Mouse (Mus musculus): ENCODE measurements around the gene Tdgf1. TPM values are rescaled to one million over a fixed set of nuclear protein-coding genes. Genes with fewer than 3 reads are reported as not detected.

Tdgf1 gene
- polyA plus RNA-seq, 1 experiment from 2014 or later = 0.63 TPM

GRCm38 (mm10) chr9:110937506-110938490 is 8.2 kb downstream of the Tdgf1 start:
- no peak overlapping the region for H3K4me3 ChIP-seq (ENCODE audit: low read depth, low read length)
- no peak for DNase-seq (ENCODE audit: low spot score)
- H3K27me3 ChIP-seq (replicated peaks; ENCODE audit: control insufficient read depth, insufficient read depth, low read length) = no peaks in the 10 kb centered on the region
- no peak overlapping the region for H3K9ac ChIP-seq (ENCODE audit: low read depth, low read length)
- H3K27ac ChIP-seq (replicated peaks; ENCODE audit: low read depth, low read length) = no peak overlapping the region
- H3K4me2 ChIP-seq (ENCODE audit: low read depth, low read length) = no peak overlapping the region
- no peak for ATAC-seq (ENCODE audit: low read depth)
- H3K4me1 ChIP-seq (ENCODE audit: control insufficient read depth, insufficient read depth, low read length) = no peaks in the 10 kb centered on the region
- no peaks in the 10 kb centered on the region for H3K9me3 ChIP-seq (ENCODE audit: control insufficient read depth, low read length)
- 62% methylated on average over 12 of the region's 12 CpGs for WGBS
- no peaks in the 10 kb centered on the region for H3K36me3 ChIP-seq (ENCODE audit: control insufficient read depth, insufficient read depth, low read length)

- Histone ChIP-seq H3K4me1 (ENCODE audit: control insufficient read depth, insufficient read depth, low read length) (no peaks in the 10 kb centered on the region), H3K9me3 (ENCODE audit: control insufficient read depth, low read length) (no peaks in the 10 kb centered on the region), H3K9ac (ENCODE audit: low read depth, low read length) (no peak overlapping the region), H3K27ac (replicated peaks; ENCODE audit: low read depth, low read length) (no peak overlapping the region), H3K4me2 (ENCODE audit: low read depth, low read length) (no peak overlapping the region), H3K4me3 (ENCODE audit: low read depth, low read length) (no peak overlapping the region), H3K36me3 (ENCODE audit: control insufficient read depth, insufficient read depth, low read length) (no peaks in the 10 kb centered on the region), H3K27me3 (replicated peaks; ENCODE audit: control insufficient read depth, insufficient read depth, low read length) (no peaks in the 10 kb centered on the region)
- WGBS = 84% methylated on average over 7 of the region's 7 CpGs
- no peak for ATAC-seq (ENCODE audit: low read depth)
- no peak for DNase-seq (ENCODE audit: low spot score)
These were observed 10.0 kb downstream of the Tdgf1 start for GRCm38 (mm10) chr9:110935941-110936340.

GRCm38 (mm10) chr9:110933850-110934437 is 12.0 kb downstream of the Tdgf1 start:
- 82% methylated on average over 12 of the region's 12 CpGs for WGBS
- H3K9me3 ChIP-seq (ENCODE audit: control insufficient read depth, low read length) = no peaks in the 10 kb centered on the region

GRCm38 (mm10) chr9:110931573-110931972 is 14.4 kb downstream of the Tdgf1 start:
- ATAC-seq (ENCODE audit: low read depth) = no peak
- Histone ChIP-seq H3K4me3 (ENCODE audit: low read depth, low read length) (no peak overlapping the region), H3K27me3 (replicated peaks; ENCODE audit: control insufficient read depth, insufficient read depth, low read length) (no peaks in the 10 kb centered on the region), H3K36me3 (ENCODE audit: control insufficient read depth, insufficient read depth, low read length) (no peaks in the 10 kb centered on the region), H3K4me1 (ENCODE audit: control insufficient read depth, insufficient read depth, low read length) (no peaks in the 10 kb centered on the region), H3K9ac (ENCODE audit: low read depth, low read length) (no peak overlapping the region), H3K27ac (replicated peaks; ENCODE audit: low read depth, low read length) (no peak overlapping the region), H3K9me3 (ENCODE audit: control insufficient read depth, low read length) (no peaks in the 10 kb centered on the region), H3K4me2 (ENCODE audit: low read depth, low read length) (no peak overlapping the region)
- 66% methylated on average over 6 of the region's 6 CpGs for WGBS
- no peak for DNase-seq (ENCODE audit: low spot score)

More at GRCm38 (mm10) chr9:110933850-110934437, 12.0 kb downstream of the Tdgf1 start:
- ATAC-seq (ENCODE audit: low read depth) (no peak), DNase-seq (ENCODE audit: low spot score) (no peak)
- Histone ChIP-seq H3K9ac (ENCODE audit: low read depth, low read length) (no peak overlapping the region), H3K4me1 (ENCODE audit: control insufficient read depth, insufficient read depth, low read length) (no peaks in the 10 kb centered on the region), H3K27me3 (replicated peaks; ENCODE audit: control insufficient read depth, insufficient read depth, low read length) (no peaks in the 10 kb centered on the region), H3K4me2 (ENCODE audit: low read depth, low read length) (no peak overlapping the region), H3K27ac (replicated peaks; ENCODE audit: low read depth, low read length) (no peak overlapping the region), H3K4me3 (ENCODE audit: low read depth, low read length) (no peak overlapping the region), H3K36me3 (ENCODE audit: control insufficient read depth, insufficient read depth, low read length) (no peaks in the 10 kb centered on the region)

GRCm38 (mm10) chr9:110922759-110923158 is 23.2 kb downstream of the Tdgf1 start:
- DNase-seq (ENCODE audit: low spot score) = peak; percentile 75
- Histone ChIP-seq H3K9ac (ENCODE audit: low read depth, low read length) (no peak overlapping the region), H3K27ac (replicated peaks; ENCODE audit: low read depth, low read length) (no peak overlapping the region), H3K9me3 (ENCODE audit: control insufficient read depth, low read length) (no peaks in the 10 kb centered on the region), H3K4me2 (ENCODE audit: low read depth, low read length) (no peak overlapping the region), H3K4me1 (ENCODE audit: control insufficient read depth, insufficient read depth, low read length) (peaks cover 4% of the 10 kb centered on the region; the same call in 1 of the 2 replicates), H3K27me3 (replicated peaks; ENCODE audit: control insufficient read depth, insufficient read depth, low read length) (no peaks in the 10 kb centered on the region), H3K4me3 (ENCODE audit: low read depth, low read length) (no peak overlapping the region), H3K36me3 (ENCODE audit: control insufficient read depth, insufficient read depth, low read length) (no peaks in the 10 kb centered on the region)
- no peak for ATAC-seq (ENCODE audit: low read depth)
- 14% methylated on average over 7 of the region's 7 CpGs for WGBS

GRCm38 (mm10) chr9:110920665-110921419 is 25.1 kb downstream of the Tdgf1 start:
- Histone ChIP-seq H3K9ac (ENCODE audit: low read depth, low read length) (no peak overlapping the region), H3K9me3 (ENCODE audit: control insufficient read depth, low read length) (no peaks in the 10 kb centered on the region), H3K4me2 (ENCODE audit: low read depth, low read length) (peak overlapping the region; percentile 17; the same call in 1 of the 2 replicates), H3K27me3 (replicated peaks; ENCODE audit: control insufficient read depth, insufficient read depth, low read length) (no peaks in the 10 kb centered on the region), H3K36me3 (ENCODE audit: control insufficient read depth, insufficient read depth, low read length) (no peaks in the 10 kb centered on the region), H3K4me3 (ENCODE audit: low read depth, low read length) (no peak overlapping the region), H3K27ac (replicated peaks; ENCODE audit: low read depth, low read length) (peak overlapping the region; percentile 48; the same call in 1 of the 2 replicates), H3K4me1 (ENCODE audit: control insufficient read depth, insufficient read depth, low read length) (peaks cover 4% of the 10 kb centered on the region; the same call in 1 of the 2 replicates)
- ATAC-seq (ENCODE audit: low read depth) (0 out of 2 replicates have a peak, but pooled peaks have one; percentile 18), DNase-seq (ENCODE audit: low spot score) (peak; percentile 65)
- WGBS = 39% methylated on average over 15 of the region's 15 CpGs

GRCm38 (mm10) chr9:110916786-110917185 is 29.2 kb downstream of the Tdgf1 start, which contains the start of gene Fam240a:
TSS of gene Fam240a (minus strand) at chr9:110916861.
- Histone ChIP-seq H3K4me1 (ENCODE audit: control insufficient read depth, insufficient read depth, low read length) (peaks cover 4% of the 10 kb centered on the region; the same call in 1 of the 2 replicates), H3K27ac (replicated peaks; ENCODE audit: low read depth, low read length) (no peak within 1 kb of the TSS), H3K36me3 (ENCODE audit: control insufficient read depth, insufficient read depth, low read length) (no peaks in the 10 kb centered on the region), H3K9ac (ENCODE audit: low read depth, low read length) (no peak within 1 kb of the TSS), H3K27me3 (replicated peaks; ENCODE audit: control insufficient read depth, insufficient read depth, low read length) (no peaks in the 10 kb centered on the region), H3K4me2 (ENCODE audit: low read depth, low read length) (no peak within 1 kb of the TSS), H3K9me3 (ENCODE audit: control insufficient read depth, low read length) (no peaks in the 10 kb centered on the region), H3K4me3 (ENCODE audit: low read depth, low read length) (no peak within 1 kb of the TSS)
- ATAC-seq (ENCODE audit: low read depth) (no peak), DNase-seq (ENCODE audit: low spot score) (no peak)
- 82% methylated on average over 7 of the region's 7 CpGs for WGBS

- no peak overlapping the region for H3K27ac ChIP-seq (replicated peaks; ENCODE audit: low read depth, low read length)
- no peaks in the 10 kb centered on the region for H3K9me3 ChIP-seq (ENCODE audit: control insufficient read depth, low read length)
- H3K4me3 ChIP-seq (ENCODE audit: low read depth, low read length) = no peak overlapping the region
- ATAC-seq (ENCODE audit: low read depth) = no peak
- H3K4me2 ChIP-seq (ENCODE audit: low read depth, low read length) = no peak overlapping the region
- H3K4me1 ChIP-seq (ENCODE audit: control insufficient read depth, insufficient read depth, low read length) = no peaks in the 10 kb centered on the region
- H3K27me3 ChIP-seq (replicated peaks; ENCODE audit: control insufficient read depth, insufficient read depth, low read length) = no peaks in the 10 kb centered on the region
- 55% methylated on average over 8 of the region's 8 CpGs for WGBS
- no peak overlapping the region for H3K9ac ChIP-seq (ENCODE audit: low read depth, low read length)
- no peak for DNase-seq (ENCODE audit: low spot score)
- H3K36me3 ChIP-seq (ENCODE audit: control insufficient read depth, insufficient read depth, low read length) = no peaks in the 10 kb centered on the region
These were observed 30.5 kb downstream of the Tdgf1 start for GRCm38 (mm10) chr9:110915466-110915865.
